Mouse (Mus musculus) adrenal gland, postnatal 25 days (tissue): ENCODE data around the gene Gm9844. TPM values are rescaled to one million over a fixed set of nuclear protein-coding genes. Genes with fewer than 3 reads are reported as not detected.
A peak's percentile ranks its signal among the peaks of the same experiment; 100 is the strongest.
"Not testable (repeated sequence)": the region's sequence is repeated elsewhere in the genome, so short reads cannot be mapped to it uniquely, and the experiment has no call there.

Experiments
- DNase-seq: peaks from one replicate; pipeline ENCODE4 v3.0.0; 2021; ENCODE audit warnings: mixed read lengths
- total RNA-seq: library from RNA; stranded (reverse); gene quantifications from 2 replicates; pipeline ENCODE4 v1.2.3, GENCODE M21; 2021

Gene Gm9844
- total RNA-seq, 1 experiment from 2014 or later: 0.94 TPM

- DNase-seq: no peak
These were observed 7.6 kb downstream of the Gm9844 start, which contains the start of the genes Lypd4 and Dmrtc2 for GRCm38 (mm10) chr7:24869532-24870165. Lypd4 (minus strand) TSS chr7:24869941. Dmrtc2 (plus strand) TSS chr7:24870057.

- DNase-seq: no peak
These were observed 15.6 kb downstream of the Gm9844 start for GRCm38 (mm10) chr7:24877588-24877987.

- no peak for DNase-seq
These were observed 17.6 kb downstream of the Gm9844 start for GRCm38 (mm10) chr7:24879620-24880019.

GRCm38 (mm10) chr7:24882416-24883199 lies 20.6 kb downstream of the Gm9844 start:
- DNase-seq: peak; percentile 18

GRCm38 (mm10) chr7:24883896-24884692 lies 22.1 kb downstream of the Gm9844 start, which contains the start of gene Rps19:
Rps19 (plus strand) TSS chr7:24884371.
- peak; percentile 97 for DNase-seq

GRCm38 (mm10) chr7:24884693-24885291 lies 22.8 kb downstream of the Gm9844 start:
- DNase-seq: no peak

GRCm38 (mm10) chr7:24885468-24886307 lies 23.7 kb downstream of the Gm9844 start:
- no peak for DNase-seq

GRCm38 (mm10) chr7:24886308-24886633 lies 24.3 kb downstream of the Gm9844 start:
- DNase-seq: no peak

- no peak for DNase-seq
These were observed 25.1 kb downstream of the Gm9844 start for GRCm38 (mm10) chr7:24887096-24887495.

- DNase-seq: no peak
These were observed 27.6 kb downstream of the Gm9844 start for GRCm38 (mm10) chr7:24889431-24890220.

- peak; percentile 66 for DNase-seq
These were observed 28.5 kb downstream of the Gm9844 start for GRCm38 (mm10) chr7:24890281-24891216.

- no peak for DNase-seq
These were observed 29.5 kb downstream of the Gm9844 start for GRCm38 (mm10) chr7:24891241-24892124.

- no peak for DNase-seq
These were observed 30.1 kb downstream of the Gm9844 start for GRCm38 (mm10) chr7:24892125-24892583.

- DNase-seq: not testable (repeated sequence)
These were observed 33.7 kb downstream of the Gm9844 start for GRCm38 (mm10) chr7:24895749-24896148.

- DNase-seq: no peak
These were observed 34.3 kb downstream of the Gm9844 start for GRCm38 (mm10) chr7:24896269-24896668.

- no peak for DNase-seq
These were observed 35.2 kb downstream of the Gm9844 start, which contains the start of gene Cd79a for GRCm38 (mm10) chr7:24897224-24897623. Cd79a (plus strand) TSS chr7:24897381.

- DNase-seq: no peak
These were observed 35.9 kb downstream of the Gm9844 start for GRCm38 (mm10) chr7:24897959-24898358.

GRCm38 (mm10) chr7:24901114-24901513 lies 39.1 kb downstream of the Gm9844 start:
- no peak for DNase-seq
